Comparison of ENCODE assay signal across 8 mouse cellular contexts in the genomic region with DNA sequence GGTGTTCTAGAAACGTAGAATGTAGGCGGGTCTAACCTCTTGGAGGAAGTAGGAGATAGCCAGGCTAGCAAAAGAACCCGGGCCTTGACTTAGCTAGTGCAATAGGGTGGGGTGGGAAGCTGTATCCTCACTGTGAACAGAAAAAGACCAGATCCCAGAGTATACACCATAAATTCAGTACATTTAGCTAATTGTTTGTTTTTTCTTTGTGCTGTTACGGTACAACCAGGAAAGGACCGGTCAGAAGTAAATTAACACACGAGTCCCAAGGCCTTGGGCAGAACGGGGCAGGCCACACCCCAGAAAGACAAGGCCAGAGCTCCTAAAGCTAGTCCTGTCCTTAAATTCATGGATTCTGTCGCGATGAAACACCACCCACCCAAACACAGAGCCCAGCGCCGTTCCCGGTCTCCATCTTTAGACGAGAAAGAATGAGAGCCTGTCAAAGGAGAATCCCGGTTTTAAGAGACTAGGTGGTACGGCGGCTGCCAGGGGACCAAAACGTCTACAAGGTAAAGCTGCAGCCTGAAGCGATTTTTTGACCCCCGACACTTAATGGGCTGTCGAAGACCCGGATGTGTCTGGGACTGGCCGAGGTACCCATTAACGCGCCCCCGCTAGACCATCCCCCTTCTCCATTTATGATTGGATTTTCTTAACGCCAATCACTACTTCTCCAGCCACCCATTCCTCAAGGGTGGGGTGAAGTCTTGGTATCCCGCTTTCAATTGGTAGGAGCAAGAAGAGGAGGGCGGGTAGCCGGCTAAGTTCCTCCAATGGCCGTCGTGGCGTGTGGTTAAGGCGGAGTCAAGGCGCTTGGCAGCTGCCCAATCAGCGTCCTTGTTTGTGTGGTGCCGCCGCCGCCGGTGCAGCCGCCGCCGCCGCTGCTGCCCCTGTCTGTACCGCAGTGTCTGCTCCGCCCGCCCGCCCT. TPM values are rescaled to one million over a fixed set of nuclear protein-coding genes. Genes with fewer than 3 reads are reported as not detected.
A peak's percentile ranks its signal among the peaks of the same experiment; 100 is the strongest.
DNase-seq lines count a peak whose midpoint lies in the region; ATAC-seq and TF ChIP-seq lines count a peak whose summit lies in the region.

Gene Gatad2b (plus strand): TSS at position 834 of the 931 bp plus-strand sequence.

- peak within 1 kb of the TSS; percentile 97 for H3K27ac ChIP-seq in embryonic facial prominence, embryonic 13.5 days
- peak within 1 kb of the TSS; percentile 96 for H3K27ac ChIP-seq in kidney, adult 2 months (ENCODE audit: insufficient read depth, low read depth, low read length)
- H3K27ac ChIP-seq in limb, embryonic 12.5 days, result peak within 1 kb of the TSS; percentile 99
- peak within 1 kb of the TSS; percentile 98 for H3K27ac ChIP-seq in midbrain, embryonic 15.5 days
- peak within 1 kb of the TSS; percentile 91 for H3K27ac ChIP-seq in spleen, adult 2 months (ENCODE audit: insufficient read depth, low read length)

- no peaks in the 10 kb centered on the region for H3K27me3 ChIP-seq in embryonic facial prominence, embryonic 13.5 days
- no peaks in the 10 kb centered on the region for H3K27me3 ChIP-seq in kidney, adult 2 months (replicated peaks; ENCODE audit: control insufficient read depth, insufficient read depth, low read length)
- H3K27me3 ChIP-seq in limb, embryonic 12.5 days, result no peaks in the 10 kb centered on the region
- H3K27me3 ChIP-seq in midbrain, embryonic 15.5 days (replicated peaks), result no peaks in the 10 kb centered on the region
- no peaks in the 10 kb centered on the region for H3K27me3 ChIP-seq in spleen, adult 2 months (ENCODE audit: control insufficient read depth, insufficient read depth, low read length)

- H3K9me3 ChIP-seq in embryonic facial prominence, embryonic 13.5 days, result no peaks in the 10 kb centered on the region
- no peaks in the 10 kb centered on the region for H3K9me3 ChIP-seq in limb, embryonic 12.5 days
- no peaks in the 10 kb centered on the region for H3K9me3 ChIP-seq in midbrain, embryonic 15.5 days

- peak; percentile 7 for TF ChIP-seq POLR2A in kidney, adult 2 months (IDR thresholded peaks at IDR 0.05; ENCODE audit: low read depth, low read length)
- peak; percentile 31; the same call in 1 of the 2 replicates for TF ChIP-seq POLR2A in spleen, adult 2 months (IDR thresholded peaks at IDR 0.05; ENCODE audit: low read depth, low read length)

- H3K4me3 ChIP-seq in embryonic facial prominence, embryonic 13.5 days, result peak within 1 kb of the TSS; percentile 84
- peak within 1 kb of the TSS; percentile 99 for H3K4me3 ChIP-seq in kidney, adult 2 months (ENCODE audit: insufficient read depth, low read depth, low read length)
- H3K4me3 ChIP-seq in limb, embryonic 12.5 days (replicated peaks), result peak within 1 kb of the TSS; percentile 88
- H3K4me3 ChIP-seq in midbrain, embryonic 15.5 days, result peak within 1 kb of the TSS; percentile 79
- peak within 1 kb of the TSS; percentile 85 for H3K4me3 ChIP-seq in spleen, adult 2 months (ENCODE audit: extremely low read depth, insufficient read depth, insufficient read length)

- peak within 1 kb of the TSS; percentile 89 for H3K9ac ChIP-seq in embryonic facial prominence, embryonic 13.5 days
- peak within 1 kb of the TSS; percentile 94 for H3K9ac ChIP-seq in limb, embryonic 12.5 days (replicated peaks)
- peak within 1 kb of the TSS; percentile 81 for H3K9ac ChIP-seq in midbrain, embryonic 15.5 days

- peak within 1 kb of the TSS; percentile 74 for H3K4me2 ChIP-seq in embryonic facial prominence, embryonic 13.5 days
- peak within 1 kb of the TSS; percentile 70 for H3K4me2 ChIP-seq in limb, embryonic 12.5 days
- peak within 1 kb of the TSS; percentile 91 for H3K4me2 ChIP-seq in midbrain, embryonic 15.5 days

- ATAC-seq in embryonic facial prominence, embryonic 13.5 days (ENCODE audit: insufficient number of reproducible peaks, insufficient read depth, low FRiP score, low TSS enrichment, low read depth), result peak; percentile 99
- peak; percentile 100 for ATAC-seq in limb, embryonic 12.5 days (ENCODE audit: insufficient number of reproducible peaks, insufficient read depth, low FRiP score, low TSS enrichment, low read depth)
- peak; percentile 99 for ATAC-seq in midbrain, embryonic 15.5 days (replicated peaks)

- peaks cover 16% of the 10 kb centered on the region for H3K4me1 ChIP-seq in embryonic facial prominence, embryonic 13.5 days
- H3K4me1 ChIP-seq in kidney, adult 2 months (ENCODE audit: control insufficient read depth, insufficient read depth, low read length), result peaks cover 5% of the 10 kb centered on the region; the same call in 1 of the 2 replicates
- H3K4me1 ChIP-seq in limb, embryonic 12.5 days (replicated peaks), result peaks cover 12% of the 10 kb centered on the region
- H3K4me1 ChIP-seq in midbrain, embryonic 15.5 days, result peaks cover 31% of the 10 kb centered on the region
- H3K4me1 ChIP-seq in spleen, adult 2 months (ENCODE audit: control insufficient read depth, insufficient read depth, insufficient read length), result peaks cover 8% of the 10 kb centered on the region; the same call in 1 of the 2 replicates

- DNase-seq in 3134 (ENCODE audit: extremely low read depth, insufficient read length, low spot score), result peak; percentile 96
- DNase-seq in adrenal gland, postnatal 36 days, result peak; percentile 97 to 98
- DNase-seq in heart, adult 18-20 months, result peak; percentile 99 to 100
- peak; percentile 100 for DNase-seq in kidney, adult 2 months
- peak; percentile 95 to 100 for DNase-seq in spleen, adult 2 months (ENCODE audit: low read depth in 1 of 2, low spot score in 2 of 2)

- no peaks in the 10 kb centered on the region for H3K36me3 ChIP-seq in embryonic facial prominence, embryonic 13.5 days
- no peaks in the 10 kb centered on the region for H3K36me3 ChIP-seq in kidney, adult 2 months (ENCODE audit: control insufficient read depth, insufficient read depth, low read length)
- H3K36me3 ChIP-seq in limb, embryonic 12.5 days, result peaks cover 6% of the 10 kb centered on the region; the same call in 1 of the 2 replicates
- H3K36me3 ChIP-seq in midbrain, embryonic 15.5 days (replicated peaks), result no peaks in the 10 kb centered on the region
- H3K36me3 ChIP-seq in spleen, adult 2 months (ENCODE audit: control insufficient read depth, insufficient read depth, low read length), result no peaks in the 10 kb centered on the region

- WGBS in embryonic facial prominence, embryonic 13.5 days, result under 1% methylated on average over 45 of the region's 47 CpGs
- under 1% methylated on average over 47 of the region's 47 CpGs for WGBS in kidney, adult 2 months
- WGBS in limb, embryonic 12.5 days, result under 1% methylated on average over 40 of the region's 47 CpGs
- under 1% methylated on average over 43 of the region's 47 CpGs for WGBS in midbrain, embryonic 15.5 days
- under 1% methylated on average over 44 of the region's 47 CpGs for WGBS in spleen, adult 2 months

- no peak for TF ChIP-seq CTCF in kidney, adult 2 months (conservative IDR thresholded peaks at IDR 0.05; ENCODE audit: insufficient read depth, insufficient read length, low read depth, low read length)
- no peak for TF ChIP-seq CTCF in spleen, adult 2 months (IDR thresholded peaks at IDR 0.05; ENCODE audit: extremely low read depth, insufficient read depth, insufficient read length, insufficient replicate concordance)

RNA-seq across cellular contexts. Expression of gene Gatad2b, which starts in this region (rescaled TPM):
- 10 to 100 TPM; 62.2 to 66.2 TPM for total RNA-seq in adrenal gland, postnatal 36 days (2021)
- polyA plus RNA-seq in embryonic facial prominence, embryonic 13.5 days (2015; fragmentation: Nextera tagmentation; extraction: Ambion mirVana), result 19.0 and 24.5 TPM in 2 replicates
- total RNA-seq in heart, adult 18-20 months (2021), result 10 to 100 TPM; 40.0 to 41.8 TPM
- 18.5 and 18.6 TPM in 2 replicates for polyA plus RNA-seq in kidney, adult 2 months (2012; rRNA removed)
- polyA plus RNA-seq in limb, embryonic 12.5 days (2016; fragmentation: Nextera tagmentation; extraction: Ambion mirVana), result 17.7 and 19.5 TPM in 2 replicates
- 13.2 and 14.5 TPM in 2 replicates for polyA plus RNA-seq in midbrain, embryonic 15.5 days (2015; fragmentation: Nextera tagmentation; extraction: Ambion mirVana)
- polyA plus RNA-seq in spleen, adult 2 months (2012; rRNA removed), result 24.2 and 26.9 TPM in 2 replicates

Comparison
In these comparisons a context has a peak if more than half of its experiments do, and no peak if none do; other contexts are left out.
1. Peak in every context shown above with its lines: DNase-seq, ATAC-seq, H3K4me3 ChIP-seq and H3K27ac ChIP-seq.